Mouse (Mus musculus) kidney, embryonic 16.5 days (tissue): ENCODE measurements around the gene Pdia6. TPM values are rescaled to one million over a fixed set of nuclear protein-coding genes. Genes with fewer than 3 reads are reported as not detected.

ENCODE experiments used
- ATAC-seq: fragments of 200-750 bp; cut with Nextera tagmentation; 2 replicates; pipeline ENCODE4 v1.8.0; 2017; ENCODE audit warnings: moderate TSS enrichment; ENCODE audit not compliant: low FRiP score, low TSS enrichment
- H3K27ac ChIP-seq: fragments of 300-500 bp; sonication (generic); 2 replicates; pipeline ENCODE4 v1.5.1; 2014; ENCODE audit warnings: low read length
- H3K27me3 ChIP-seq: fragments of 300-500 bp; sonication (generic); 2 replicates; pipeline ENCODE4 v1.6.1; 2014; ENCODE audit warnings: low read length, control low read depth, mixed read lengths; ENCODE audit not compliant: insufficient read depth
- H3K36me3 ChIP-seq: fragments of 300-500 bp; sonication (generic); 2 replicates; pipeline ENCODE4 v1.6.1; 2014; ENCODE audit warnings: low read length, control low read depth, mixed read lengths; ENCODE audit not compliant: insufficient read depth
- H3K4me1 ChIP-seq: fragments of 300-500 bp; sonication (generic); 2 replicates; pipeline ENCODE4 v1.6.1; 2014; ENCODE audit warnings: low read length, control low read depth, mixed read lengths; ENCODE audit not compliant: insufficient read depth
- H3K4me2 ChIP-seq: fragments of 300-500 bp; sonication (generic); replicated peaks from 2 replicates; pipeline ENCODE4 v1.6.1; 2014; ENCODE audit warnings: low read depth, low read length
- H3K4me3 ChIP-seq: fragments of 300-500 bp; sonication (generic); 2 replicates; pipeline ENCODE4 v1.5.1; 2014; ENCODE audit warnings: mild to moderate bottlenecking, low read length
- H3K9ac ChIP-seq: fragments of 300-500 bp; sonication (generic); replicated peaks from 2 replicates; pipeline ENCODE4 v1.6.1; 2014; ENCODE audit warnings: low read length
- H3K9me3 ChIP-seq: fragments of 300-500 bp; sonication (generic); 2 replicates; pipeline ENCODE4 v1.6.1; 2016; ENCODE audit warnings: low read length, control low read depth
- WGBS: fragments of 180-500 bp; shearing (Covaris S2); extraction: QIAGEN DNeasy Blood & Tissue Kit; methylation state at CpG from one replicate; pipeline ENCODE4 v1.1.7; 2014; 5-methylcytosine and 5-hydroxymethylcytosine counted together
- polyA plus RNA-seq: library from polyadenylated mRNA; unstranded; fragments of >200 nt; fragmentation: Nextera tagmentation; extraction: Ambion mirVana; gene quantifications from 2 replicates; pipeline ENCODE4 v1.2.1, GENCODE M21; 2015

The Pdia6 gene
- polyA plus RNA-seq, 1 experiment from 2014 or later: 673 TPM

- H3K4me1 ChIP-seq: no peaks in the 10 kb centered on the region
- ATAC-seq: no peak
- 60% methylated on average over 4 of the region's 4 CpGs for whole genome bisulfite sequencing
- H3K36me3 ChIP-seq: 0 out of 2 replicates have a peak, but pooled peaks cover 7% of the 10 kb centered on the region
- no peak overlapping the region for H3K4me2 ChIP-seq
- H3K27me3 ChIP-seq: no peaks in the 10 kb centered on the region
- no peak overlapping the region for H3K4me3 ChIP-seq
- H3K9me3 ChIP-seq: no peaks in the 10 kb centered on the region
- H3K27ac ChIP-seq: no peak overlapping the region
- H3K9ac ChIP-seq: no peak overlapping the region
Measured at GRCm38 (mm10) chr12:17290569-17290968, 24.2 kb downstream of the Pdia6 start.

GRCm38 (mm10) chr12:17296899-17297298 lies 30.6 kb downstream of the Pdia6 start:
- Histone ChIP-seq H3K9ac (no peak overlapping the region), H3K4me1 (no peaks in the 10 kb centered on the region), H3K9me3 (no peaks in the 10 kb centered on the region), H3K4me3 (no peak overlapping the region), H3K27ac (no peak overlapping the region), H3K4me2 (no peak overlapping the region), H3K36me3 (no peaks in the 10 kb centered on the region), H3K27me3 (no peaks in the 10 kb centered on the region)
- WGBS: 44% methylated on average over 2 of the region's 2 CpGs
- no peak for ATAC-seq

GRCm38 (mm10) chr12:17299902-17300301 lies 33.6 kb downstream of the Pdia6 start:
- no peak overlapping the region for H3K4me2 ChIP-seq
- H3K4me3 ChIP-seq: no peak overlapping the region
- H3K27me3 ChIP-seq: no peaks in the 10 kb centered on the region
- no peak overlapping the region for H3K9ac ChIP-seq
- no peak overlapping the region for H3K27ac ChIP-seq
- no peaks in the 10 kb centered on the region for H3K36me3 ChIP-seq
- no peaks in the 10 kb centered on the region for H3K9me3 ChIP-seq
- no peaks in the 10 kb centered on the region for H3K4me1 ChIP-seq
- ATAC-seq: no peak
- 91% methylated on average over 1 of the region's 1 CpGs for WGBS

GRCm38 (mm10) chr12:17305445-17305844 lies 39.1 kb downstream of the Pdia6 start:
- no peak overlapping the region for H3K4me3 ChIP-seq
- no peaks in the 10 kb centered on the region for H3K27me3 ChIP-seq
- no peak overlapping the region for H3K9ac ChIP-seq
- no peak for ATAC-seq
- no peak overlapping the region for H3K4me2 ChIP-seq
- H3K36me3 ChIP-seq: no peaks in the 10 kb centered on the region
- no peak overlapping the region for H3K27ac ChIP-seq
- H3K9me3 ChIP-seq: no peaks in the 10 kb centered on the region
- WGBS: 80% methylated on average over 7 of the region's 7 CpGs
- H3K4me1 ChIP-seq: no peaks in the 10 kb centered on the region

- Histone ChIP-seq H3K9me3 (no peaks in the 10 kb centered on the region), H3K36me3 (no peaks in the 10 kb centered on the region), H3K9ac (no peak overlapping the region), H3K4me3 (no peak overlapping the region), H3K27me3 (no peaks in the 10 kb centered on the region), H3K4me1 (no peaks in the 10 kb centered on the region), H3K27ac (no peak overlapping the region), H3K4me2 (no peak overlapping the region)
- no peak for ATAC-seq
- WGBS: 42% methylated on average over 4 of the region's 4 CpGs
Measured at GRCm38 (mm10) chr12:17308246-17308645, 41.9 kb downstream of the Pdia6 start.

- no peak overlapping the region for H3K4me3 ChIP-seq
- no peaks in the 10 kb centered on the region for H3K4me1 ChIP-seq
- no peak for ATAC-seq
- no peak overlapping the region for H3K9ac ChIP-seq
- no peak overlapping the region for H3K27ac ChIP-seq
- no peaks in the 10 kb centered on the region for H3K36me3 ChIP-seq
- no peaks in the 10 kb centered on the region for H3K27me3 ChIP-seq
- no peaks in the 10 kb centered on the region for H3K9me3 ChIP-seq
- WGBS: 65% methylated on average over 16 of the region's 16 CpGs
- no peak overlapping the region for H3K4me2 ChIP-seq
Measured at GRCm38 (mm10) chr12:17310852-17311839, 44.8 kb downstream of the Pdia6 start.

- H3K27ac ChIP-seq: no peak overlapping the region
- H3K4me2 ChIP-seq: no peak overlapping the region
- no peak overlapping the region for H3K9ac ChIP-seq
- no peaks in the 10 kb centered on the region for H3K36me3 ChIP-seq
- no peaks in the 10 kb centered on the region for H3K9me3 ChIP-seq
- no peaks in the 10 kb centered on the region for H3K27me3 ChIP-seq
- 92% methylated on average over 5 of the region's 5 CpGs for WGBS
- no peaks in the 10 kb centered on the region for H3K4me1 ChIP-seq
- no peak overlapping the region for H3K4me3 ChIP-seq
- no peak for ATAC-seq
Measured at GRCm38 (mm10) chr12:17316096-17316495, 49.8 kb downstream of the Pdia6 start.

- no peak overlapping the region for H3K4me3 ChIP-seq
- 51% methylated on average over 4 of the region's 4 CpGs for WGBS
- H3K9me3 ChIP-seq: no peaks in the 10 kb centered on the region
- H3K4me2 ChIP-seq: no peak overlapping the region
- no peaks in the 10 kb centered on the region for H3K36me3 ChIP-seq
- H3K4me1 ChIP-seq: no peaks in the 10 kb centered on the region
- no peak overlapping the region for H3K9ac ChIP-seq
- no peak for ATAC-seq
- no peaks in the 10 kb centered on the region; the same call in 1 of the 2 replicates for H3K27me3 ChIP-seq
- H3K27ac ChIP-seq: no peak overlapping the region
Measured at GRCm38 (mm10) chr12:17317970-17318369, 51.6 kb downstream of the Pdia6 start.

- H3K36me3 ChIP-seq: no peaks in the 10 kb centered on the region
- no peak for ATAC-seq
- no peak overlapping the region for H3K9ac ChIP-seq
- H3K27ac ChIP-seq: no peak overlapping the region
- H3K4me2 ChIP-seq: no peak overlapping the region
- H3K4me3 ChIP-seq: no peak overlapping the region
- no peaks in the 10 kb centered on the region for H3K9me3 ChIP-seq
- H3K4me1 ChIP-seq: no peaks in the 10 kb centered on the region
- 52% methylated on average over 3 of the region's 3 CpGs for WGBS
- H3K27me3 ChIP-seq: peaks cover 4% of the 10 kb centered on the region
Measured at GRCm38 (mm10) chr12:17318453-17318852, 52.1 kb downstream of the Pdia6 start.
